Comparison of ENCODE assay signal across 22 mouse cellular contexts in genomic region chr8:12869661-12870060, GRCm38 (mm10). TPM values are rescaled to one million over a fixed set of nuclear protein-coding genes. Genes with fewer than 3 reads are reported as not detected.
DNase-seq lines count a peak whose midpoint lies in the region; ATAC-seq lines count a peak whose summit lies in the region.
"Had no signal": no experiment of that assay in that cellular context is flagged by ENCODE, and none has a peak within 500 bp of the region (broad histone marks: within the 10 kb centered on the region; RNA-seq: fewer than 3 reads in every experiment).

No protein-coding gene starts in this region.

- H3K27ac ChIP-seq in forebrain, embryonic 12.5 days: 0 out of 2 replicates have a peak overlapping the region, but pooled peaks have one; percentile 13
- H3K27ac ChIP-seq in forebrain, embryonic 11.5 days (ENCODE audit: low read depth, low read length): no peak overlapping the region
- H3K27ac ChIP-seq in hindbrain, embryonic 15.5 days (replicated peaks): no peak overlapping the region
- no peak overlapping the region for H3K27ac ChIP-seq in hindbrain, embryonic 14.5 days
- peak overlapping the region; percentile 25; the same call in 1 of the 2 replicates for H3K27ac ChIP-seq in midbrain, embryonic 10.5 days (replicated peaks)
- no peak overlapping the region; the same call in none of the 2 replicates for H3K27ac ChIP-seq in midbrain, embryonic 16.5 days (ENCODE audit: low read length)
- no peak overlapping the region; the same call in 1 of the 2 replicates for H3K27ac ChIP-seq in forebrain, embryonic 14.5 days (ENCODE audit: low read depth, low read length)
- H3K27ac ChIP-seq: embryonic facial prominence, embryonic 15.5 days; heart, embryonic 15.5 days had no signal

- peaks cover 11% of the 10 kb centered on the region for H3K36me3 ChIP-seq in forebrain, embryonic 12.5 days (replicated peaks)
- H3K36me3 ChIP-seq in forebrain, embryonic 11.5 days (ENCODE audit: control insufficient read depth, insufficient read depth, low read length): no peaks in the 10 kb centered on the region
- peaks cover 5% of the 10 kb centered on the region; the same call in 1 of the 2 replicates for H3K36me3 ChIP-seq in hindbrain, embryonic 15.5 days
- H3K36me3 ChIP-seq in hindbrain, embryonic 14.5 days (replicated peaks; ENCODE audit: control insufficient read depth, insufficient read depth): peaks cover 20% of the 10 kb centered on the region
- peaks cover 13% of the 10 kb centered on the region; the same call in 1 of the 2 replicates for H3K36me3 ChIP-seq in midbrain, embryonic 10.5 days
- H3K36me3 ChIP-seq in midbrain, embryonic 16.5 days (ENCODE audit: control insufficient read depth, insufficient read depth, low read length): no peaks in the 10 kb centered on the region
- H3K36me3 ChIP-seq in forebrain, embryonic 14.5 days (ENCODE audit: control insufficient read depth, insufficient read depth, low read length): peaks cover 18% of the 10 kb centered on the region

- WGBS in forebrain, embryonic 12.5 days: 77% methylated on average over 3 of the region's 3 CpGs
- WGBS in forebrain, embryonic 11.5 days: 82% methylated on average over 3 of the region's 3 CpGs
- 75% methylated on average over 3 of the region's 3 CpGs for WGBS in hindbrain, embryonic 15.5 days
- WGBS in hindbrain, embryonic 14.5 days: 75% methylated on average over 3 of the region's 3 CpGs
- WGBS in midbrain, embryonic 10.5 days: 77% methylated on average over 3 of the region's 3 CpGs
- WGBS in midbrain, embryonic 16.5 days: 66% methylated on average over 3 of the region's 3 CpGs
- WGBS in forebrain, embryonic 14.5 days: 83% methylated on average over 3 of the region's 3 CpGs

- ATAC-seq in forebrain, embryonic 12.5 days (ENCODE audit: low FRiP score): no peak
- no peak for ATAC-seq in forebrain, embryonic 11.5 days (replicated peaks; ENCODE audit: low FRiP score)
- 0 out of 2 replicates have a peak, but pooled peaks have one; percentile 5 for ATAC-seq in hindbrain, embryonic 15.5 days (ENCODE audit: low FRiP score, low read depth)
- no peak for ATAC-seq in hindbrain, embryonic 14.5 days (ENCODE audit: low FRiP score)
- no peak for ATAC-seq in midbrain, embryonic 16.5 days
- ATAC-seq in forebrain, embryonic 14.5 days: no peak
- ATAC-seq: activated CD4-positive, CD25-positive, alpha-beta regulatory T cell, adult 4 months; Patski had no signal

- no peaks in the 10 kb centered on the region for H3K9me3 ChIP-seq in forebrain, embryonic 12.5 days
- H3K9me3 ChIP-seq in forebrain, embryonic 11.5 days (ENCODE audit: control insufficient read depth, low read length): no peaks in the 10 kb centered on the region
- no peaks in the 10 kb centered on the region for H3K9me3 ChIP-seq in hindbrain, embryonic 15.5 days
- H3K9me3 ChIP-seq in hindbrain, embryonic 14.5 days (ENCODE audit: control insufficient read depth, low read length): no peaks in the 10 kb centered on the region
- no peaks in the 10 kb centered on the region for H3K9me3 ChIP-seq in midbrain, embryonic 10.5 days (replicated peaks)
- no peaks in the 10 kb centered on the region for H3K9me3 ChIP-seq in midbrain, embryonic 16.5 days (replicated peaks; ENCODE audit: control insufficient read depth, low read length, poor library complexity, severe bottlenecking)
- H3K9me3 ChIP-seq in forebrain, embryonic 14.5 days (replicated peaks; ENCODE audit: control insufficient read depth, low read length): no peaks in the 10 kb centered on the region
- H3K9me3 ChIP-seq: embryonic facial prominence, embryonic 15.5 days; heart, embryonic 15.5 days had no signal

- DNase-seq in forebrain, embryonic 11.5 days (ENCODE audit: low spot score): no peak
- no peak for DNase-seq in hindbrain, embryonic 14.5 days (ENCODE audit: low spot score)
- no peak for DNase-seq in midbrain, embryonic 10.5 days (ENCODE audit: low spot score)
- peak; percentile 11 for DNase-seq in forebrain, embryonic 14.5 days (ENCODE audit: low spot score)
- no peak for DNase-seq in kidney, postnatal 36 days
- DNase-seq: adrenal gland, postnatal 14 days; cerebellum, adult 18-20 months; cerebellum, postnatal 10 days; embryo, embryonic 11 days; gastrocnemius, postnatal 10 days; heart, adult 18-20 months; heart, postnatal 14 days; kidney, adult 11 months had no signal

- no peak overlapping the region for H3K4me3 ChIP-seq in forebrain, embryonic 12.5 days (replicated peaks)
- H3K4me3 ChIP-seq in forebrain, embryonic 11.5 days (ENCODE audit: low read depth, low read length): no peak overlapping the region
- no peak overlapping the region for H3K4me3 ChIP-seq in hindbrain, embryonic 15.5 days
- no peak overlapping the region for H3K4me3 ChIP-seq in hindbrain, embryonic 14.5 days (replicated peaks; ENCODE audit: low read length)
- no peak overlapping the region for H3K4me3 ChIP-seq in midbrain, embryonic 10.5 days
- no peak overlapping the region for H3K4me3 ChIP-seq in midbrain, embryonic 16.5 days (ENCODE audit: low read depth, low read length)
- H3K4me3 ChIP-seq in forebrain, embryonic 14.5 days (ENCODE audit: low read depth, low read length): no peak overlapping the region
- H3K4me3 ChIP-seq: embryonic facial prominence, embryonic 15.5 days; erythroblast, embryonic 14.5 days; heart, embryonic 15.5 days had no signal

- no peak overlapping the region for H3K4me2 ChIP-seq in forebrain, embryonic 12.5 days
- H3K4me2 ChIP-seq in forebrain, embryonic 11.5 days (ENCODE audit: low read depth, low read length, severe bottlenecking): no peak overlapping the region
- H3K4me2 ChIP-seq in hindbrain, embryonic 15.5 days: no peak overlapping the region
- H3K4me2 ChIP-seq in hindbrain, embryonic 14.5 days (replicated peaks): no peak overlapping the region
- no peak overlapping the region for H3K4me2 ChIP-seq in midbrain, embryonic 16.5 days (ENCODE audit: low read length)
- H3K4me2 ChIP-seq in forebrain, embryonic 14.5 days (ENCODE audit: low read length): no peak overlapping the region
- H3K4me2 ChIP-seq: embryonic facial prominence, embryonic 15.5 days; heart, embryonic 11.5 days; heart, embryonic 15.5 days had no signal

- peaks cover 43% of the 10 kb centered on the region for H3K4me1 ChIP-seq in forebrain, embryonic 12.5 days
- H3K4me1 ChIP-seq in forebrain, embryonic 11.5 days (replicated peaks; ENCODE audit: control insufficient read depth, insufficient read depth, low read length): peaks cover 15% of the 10 kb centered on the region
- peaks cover 25% of the 10 kb centered on the region for H3K4me1 ChIP-seq in hindbrain, embryonic 15.5 days (replicated peaks)
- H3K4me1 ChIP-seq in hindbrain, embryonic 14.5 days (replicated peaks; ENCODE audit: control insufficient read depth, insufficient read depth, low read length): 0 out of 2 replicates have a peak, but pooled peaks cover 10% of the 10 kb centered on the region
- peaks cover 50% of the 10 kb centered on the region for H3K4me1 ChIP-seq in midbrain, embryonic 10.5 days
- peaks cover 26% of the 10 kb centered on the region for H3K4me1 ChIP-seq in midbrain, embryonic 16.5 days (ENCODE audit: control insufficient read depth, insufficient read depth, low read length)
- peaks cover 19% of the 10 kb centered on the region for H3K4me1 ChIP-seq in forebrain, embryonic 14.5 days (ENCODE audit: control insufficient read depth, insufficient read depth, low read length)

- 0 out of 2 replicates have a peak, but pooled peaks cover 3% of the 10 kb centered on the region for H3K27me3 ChIP-seq in forebrain, embryonic 12.5 days
- H3K27me3 ChIP-seq in forebrain, embryonic 11.5 days (ENCODE audit: control insufficient read depth, insufficient read depth, low read length): no peaks in the 10 kb centered on the region
- H3K27me3 ChIP-seq in hindbrain, embryonic 15.5 days: no peaks in the 10 kb centered on the region
- no peaks in the 10 kb centered on the region for H3K27me3 ChIP-seq in hindbrain, embryonic 14.5 days (ENCODE audit: control insufficient read depth, insufficient read depth, low read length)
- peaks cover 8% of the 10 kb centered on the region; the same call in 1 of the 2 replicates for H3K27me3 ChIP-seq in midbrain, embryonic 10.5 days (ENCODE audit: low read depth, poor library complexity, severe bottlenecking)
- no peaks in the 10 kb centered on the region for H3K27me3 ChIP-seq in midbrain, embryonic 16.5 days (ENCODE audit: control insufficient read depth, insufficient read depth, low read depth, low read length)
- H3K27me3 ChIP-seq in forebrain, embryonic 14.5 days (replicated peaks; ENCODE audit: control insufficient read depth, insufficient read depth, low read length): no peaks in the 10 kb centered on the region

- H3K9ac ChIP-seq in forebrain, embryonic 12.5 days: no peak overlapping the region
- no peak overlapping the region for H3K9ac ChIP-seq in forebrain, embryonic 11.5 days (ENCODE audit: low read length)
- no peak overlapping the region for H3K9ac ChIP-seq in hindbrain, embryonic 15.5 days
- H3K9ac ChIP-seq in hindbrain, embryonic 14.5 days: no peak overlapping the region
- H3K9ac ChIP-seq in midbrain, embryonic 16.5 days (ENCODE audit: low read depth, low read length): no peak overlapping the region
- H3K9ac ChIP-seq in forebrain, embryonic 14.5 days (ENCODE audit: low read length): no peak overlapping the region
- H3K9ac ChIP-seq: embryonic facial prominence, embryonic 15.5 days; heart, embryonic 15.5 days had no signal

RNA-seq across cellular contexts. Expression of gene Mcf2l, which starts 3.9 kb away (rescaled TPM):
- 90.2 and 110 TPM in 2 replicates for polyA plus RNA-seq in forebrain, embryonic 12.5 days (2016; fragmentation: Nextera tagmentation; extraction: Ambion mirVana)
- 55.5 and 63.8 TPM in 2 replicates for polyA plus RNA-seq in forebrain, embryonic 11.5 days (2014; fragmentation: Nextera tagmentation; extraction: Ambion mirVana)
- 146 and 155 TPM in 2 replicates for polyA plus RNA-seq in hindbrain, embryonic 15.5 days (2015; fragmentation: Nextera tagmentation; extraction: Ambion mirVana)
- polyA plus RNA-seq in hindbrain, embryonic 14.5 days (2014; fragmentation: Nextera tagmentation; extraction: Ambion mirVana): 158 and 173 TPM in 2 replicates
- polyA plus RNA-seq in midbrain, embryonic 10.5 days (2016; fragmentation: Nextera tagmentation; extraction: Ambion mirVana): 26.4 and 42.7 TPM in 2 replicates
- polyA plus RNA-seq in midbrain, embryonic 16.5 days (2015; fragmentation: Nextera tagmentation; extraction: Ambion mirVana): 185 and 190 TPM in 2 replicates
- polyA plus RNA-seq in forebrain, embryonic 14.5 days (2014; fragmentation: Nextera tagmentation; extraction: Ambion mirVana): 85.2 and 130 TPM in 2 replicates

Comparison
In these comparisons a context has a peak if more than half of its experiments do, and no peak if none do; other contexts are left out.
1. H3K27ac ChIP-seq: peak in forebrain, embryonic 12.5 days (single experiment) and midbrain, embryonic 10.5 days (single experiment); none in forebrain, embryonic 11.5 days (single experiment), hindbrain, embryonic 15.5 days (single experiment), hindbrain, embryonic 14.5 days (single experiment), midbrain, embryonic 16.5 days (single experiment) and forebrain, embryonic 14.5 days (single experiment).